Mouse (Mus musculus) megakaryocyte, embryonic 14.5 days (primary cell): ENCODE measurements around the gene Enc1. TPM values are rescaled to one million over a fixed set of nuclear protein-coding genes. Genes with fewer than 3 reads are reported as not detected.

Source experiments
- H3K27me3 ChIP-seq: replicated peaks from 2 replicates; pipeline ENCODE3; 2012; ENCODE audit warnings: inconsistent platforms
- H3K36me3 ChIP-seq: replicated peaks from 2 replicates; pipeline ENCODE3; 2012; ENCODE audit warnings: low read length, inconsistent platforms, mixed read lengths
- H3K4me1 ChIP-seq: 2 replicates; pipeline ENCODE4 v1.6.1; 2012; ENCODE audit warnings: inconsistent platforms
- H3K4me3 ChIP-seq: replicated peaks from 2 replicates; pipeline ENCODE3; 2012; ENCODE audit warnings: moderate library complexity, mild to moderate bottlenecking, inconsistent platforms
- H3K9me3 ChIP-seq: 2 replicates; pipeline ENCODE4 v1.6.1; 2012; ENCODE audit warnings: inconsistent platforms
- FLI1 ChIP-seq: IDR thresholded peaks from 2 replicates; pipeline ENCODE4 v1.6.1; 2012; ENCODE audit warnings: low read length, inconsistent platforms, mixed read lengths
- GATA1 ChIP-seq: IDR thresholded peaks from 3 replicates; pipeline ENCODE4 v1.6.1; 2012; ENCODE audit warnings: mixed read lengths, low read length, inconsistent platforms, borderline replicate concordance
- polyA plus RNA-seq: library from polyadenylated mRNA; stranded (reverse); fragments of >175 nt; gene quantifications from 2 replicates; pipeline ENCODE4 v1.2.3, GENCODE M21; 2012; ENCODE audit warnings: low replicate concordance; ENCODE audit not compliant: insufficient read depth

The Enc1 gene
- polyA plus RNA-seq, 1 experiment = 1.2 TPM

DNA sequence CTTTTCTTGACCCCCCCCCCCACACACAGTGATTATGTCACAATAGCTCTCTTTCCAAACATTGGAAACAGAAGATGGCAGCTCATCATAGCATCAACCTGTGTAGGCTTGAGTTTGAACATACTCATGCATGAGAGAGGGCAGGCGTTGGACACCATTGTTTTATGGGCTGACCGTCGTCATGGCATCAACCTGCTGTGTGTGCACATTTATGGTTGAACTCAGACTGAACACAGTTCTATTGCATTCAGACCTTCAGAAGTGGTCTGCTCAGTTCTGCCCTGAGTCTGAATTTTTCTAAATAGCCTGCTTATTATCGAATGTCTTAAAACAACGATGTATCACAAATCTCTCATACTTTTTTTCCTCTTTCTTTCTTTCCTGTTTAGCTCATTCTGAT, 9.2 kb downstream of the Enc1 start:
- Histone ChIP-seq H3K27me3 (peaks cover 18% of the 10 kb centered on the region), H3K36me3 (peaks cover 42% of the 10 kb centered on the region), H3K4me1 (peaks cover 9% of the 10 kb centered on the region; the same call in 1 of the 2 replicates), H3K9me3 (no peaks in the 10 kb centered on the region), H3K4me3 (no peak overlapping the region)
- TF ChIP-seq FLI1 (no peak), GATA1 (no peak)

DNA sequence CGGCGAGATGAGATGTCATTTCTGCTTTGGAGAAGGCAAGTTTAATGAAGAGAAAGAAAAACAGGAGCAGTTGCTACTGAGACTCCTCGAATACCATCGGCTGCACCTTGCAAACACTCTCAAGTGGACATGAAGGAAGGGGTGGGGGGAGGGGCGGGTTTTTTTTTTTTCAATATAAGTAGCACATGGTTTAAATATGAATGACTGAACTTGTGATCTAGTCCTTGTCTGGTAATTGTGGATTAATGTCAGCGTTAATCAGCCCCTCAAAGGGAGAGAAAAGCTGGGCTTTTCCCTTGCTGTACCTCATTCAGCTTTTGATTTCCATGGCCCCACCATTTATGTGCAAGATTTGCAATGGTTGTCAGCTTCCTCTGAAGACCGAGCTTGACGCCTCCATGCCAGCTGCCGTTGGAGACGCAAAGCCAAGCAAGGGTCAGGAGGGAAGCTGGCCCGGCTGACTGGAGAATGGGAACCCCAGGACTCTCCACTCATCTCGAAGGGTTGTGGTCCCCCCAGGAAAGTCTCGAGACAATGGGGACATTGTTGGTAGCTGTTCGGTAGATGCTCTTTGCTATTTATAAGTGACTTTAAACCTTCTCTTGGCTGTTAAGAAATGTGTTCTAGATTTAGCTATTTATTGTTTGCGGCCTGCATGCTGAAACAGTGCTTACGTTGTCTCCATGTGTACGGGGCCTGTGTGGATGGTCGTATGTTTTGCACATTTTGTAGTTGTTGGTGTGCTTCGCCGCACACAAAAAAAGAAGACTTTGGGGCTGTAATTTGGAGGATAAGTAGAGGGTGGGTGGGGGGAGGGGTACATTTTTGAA, 9.9 kb downstream of the Enc1 start:
- H3K4me1 ChIP-seq = peaks cover 7% of the 10 kb centered on the region; the same call in 1 of the 2 replicates
- H3K4me3 ChIP-seq = no peak overlapping the region
- no peak for TF ChIP-seq GATA1
- TF ChIP-seq FLI1 = no peak
- H3K27me3 ChIP-seq = peaks cover 16% of the 10 kb centered on the region
- H3K36me3 ChIP-seq = peaks cover 36% of the 10 kb centered on the region
- no peaks in the 10 kb centered on the region for H3K9me3 ChIP-seq

DNA sequence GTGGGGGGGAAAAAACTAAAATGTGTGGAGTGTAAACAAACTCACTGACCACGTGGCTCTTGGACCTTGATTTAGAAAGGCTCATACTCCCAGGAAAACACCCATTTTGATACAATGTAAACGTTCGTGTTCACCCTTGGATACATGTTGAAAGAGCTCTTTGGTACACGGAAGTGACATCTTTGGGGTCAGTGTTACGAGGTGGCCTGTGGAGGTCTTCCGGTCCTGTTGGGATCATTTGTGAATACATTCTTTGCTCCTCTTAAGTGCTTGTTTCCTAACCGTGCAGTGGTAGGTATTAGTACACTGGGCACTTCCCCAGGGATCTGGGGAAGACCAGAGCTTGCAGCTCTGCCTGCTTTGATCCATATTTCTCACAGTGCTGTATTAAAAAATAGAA, 10.8 kb downstream of the Enc1 start:
- no peak for TF ChIP-seq GATA1
- TF ChIP-seq FLI1 = no peak
- Histone ChIP-seq H3K4me1 (peaks cover 4% of the 10 kb centered on the region; the same call in 1 of the 2 replicates), H3K27me3 (peaks cover 11% of the 10 kb centered on the region), H3K36me3 (peaks cover 26% of the 10 kb centered on the region), H3K4me3 (no peak overlapping the region), H3K9me3 (no peaks in the 10 kb centered on the region)

DNA sequence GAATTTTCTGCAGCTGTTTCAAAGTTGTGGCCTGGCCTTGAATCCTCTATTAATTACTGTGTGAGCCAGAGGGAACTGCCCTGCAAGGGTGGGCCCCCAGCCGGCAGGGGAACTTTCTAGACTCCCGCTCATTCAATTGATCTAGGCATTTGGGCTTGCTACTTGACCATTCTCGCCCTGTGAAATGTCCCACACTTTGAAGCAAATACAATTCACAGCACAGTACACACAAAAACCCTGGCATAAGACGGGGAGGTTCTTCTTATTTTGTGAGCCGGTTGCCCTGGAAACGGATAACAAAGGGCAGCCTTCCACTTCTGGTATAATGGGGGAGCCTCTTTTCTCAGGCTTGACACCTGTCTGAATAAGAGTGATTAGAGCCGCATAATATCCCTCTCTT, 11.6 kb downstream of the Enc1 start:
- no peaks in the 10 kb centered on the region for H3K9me3 ChIP-seq
- TF ChIP-seq GATA1 = no peak
- TF ChIP-seq FLI1 = no peak
- peaks cover 25% of the 10 kb centered on the region for H3K36me3 ChIP-seq
- H3K4me3 ChIP-seq = no peak overlapping the region
- peaks cover 4% of the 10 kb centered on the region; the same call in 1 of the 2 replicates for H3K4me1 ChIP-seq
- peaks cover 11% of the 10 kb centered on the region for H3K27me3 ChIP-seq

DNA sequence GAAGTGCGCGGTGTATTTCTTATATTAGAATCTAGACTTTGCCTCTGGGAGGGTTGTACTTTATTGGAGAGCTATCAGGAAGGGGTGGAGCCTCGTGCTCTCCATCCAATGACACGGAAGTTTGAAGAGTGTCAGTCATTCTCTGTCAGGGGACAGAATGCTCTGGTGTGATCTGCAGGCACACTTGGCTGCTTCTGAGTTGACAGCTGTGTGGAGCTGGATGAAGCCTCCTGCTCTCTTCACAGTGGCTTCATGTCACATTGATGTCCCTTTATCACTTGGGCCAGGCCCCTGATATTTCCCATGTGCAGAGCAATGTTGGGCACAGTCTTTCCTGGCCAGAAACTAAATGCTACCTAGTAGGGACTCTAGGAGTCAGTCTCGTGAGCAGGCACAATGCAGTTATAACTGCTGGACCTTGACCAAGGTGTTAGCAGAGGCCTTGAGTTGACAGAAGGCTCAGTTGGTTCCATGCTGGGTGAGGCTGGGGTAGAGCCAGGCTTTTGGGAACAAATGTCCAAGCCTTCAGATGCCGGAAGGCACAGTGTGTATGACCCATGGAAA, 12.6 kb downstream of the Enc1 start:
- TF ChIP-seq GATA1 (no peak), FLI1 (no peak)
- H3K4me1 ChIP-seq = peaks cover 4% of the 10 kb centered on the region; the same call in 1 of the 2 replicates
- peaks cover 17% of the 10 kb centered on the region for H3K36me3 ChIP-seq
- peaks cover 11% of the 10 kb centered on the region for H3K27me3 ChIP-seq
- H3K9me3 ChIP-seq = no peaks in the 10 kb centered on the region
- H3K4me3 ChIP-seq = no peak overlapping the region

DNA sequence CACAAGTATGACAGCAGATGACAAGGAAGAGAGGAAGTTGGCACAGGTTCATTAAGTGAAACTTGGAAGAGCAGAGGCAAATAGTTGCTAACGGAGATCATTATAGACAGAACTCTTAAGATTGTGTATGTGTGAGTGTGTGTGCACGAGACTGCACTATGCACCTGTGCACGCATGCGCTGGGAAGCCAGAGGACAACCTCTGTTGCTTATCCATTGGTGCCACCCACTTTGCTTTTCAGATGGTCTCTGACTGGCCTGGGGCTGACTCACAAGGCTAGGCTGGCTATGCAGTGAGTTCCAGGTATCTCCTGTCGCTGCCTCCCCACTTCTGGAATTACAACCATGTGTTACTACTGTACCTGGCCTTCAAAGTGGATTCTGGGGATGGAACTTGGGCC, 13.1 kb downstream of the Enc1 start:
- Histone ChIP-seq H3K27me3 (peaks cover 11% of the 10 kb centered on the region), H3K9me3 (no peaks in the 10 kb centered on the region), H3K36me3 (peaks cover 14% of the 10 kb centered on the region), H3K4me3 (no peak overlapping the region), H3K4me1 (peaks cover 4% of the 10 kb centered on the region; the same call in 1 of the 2 replicates)
- no peak for TF ChIP-seq GATA1
- TF ChIP-seq FLI1 = no peak

DNA sequence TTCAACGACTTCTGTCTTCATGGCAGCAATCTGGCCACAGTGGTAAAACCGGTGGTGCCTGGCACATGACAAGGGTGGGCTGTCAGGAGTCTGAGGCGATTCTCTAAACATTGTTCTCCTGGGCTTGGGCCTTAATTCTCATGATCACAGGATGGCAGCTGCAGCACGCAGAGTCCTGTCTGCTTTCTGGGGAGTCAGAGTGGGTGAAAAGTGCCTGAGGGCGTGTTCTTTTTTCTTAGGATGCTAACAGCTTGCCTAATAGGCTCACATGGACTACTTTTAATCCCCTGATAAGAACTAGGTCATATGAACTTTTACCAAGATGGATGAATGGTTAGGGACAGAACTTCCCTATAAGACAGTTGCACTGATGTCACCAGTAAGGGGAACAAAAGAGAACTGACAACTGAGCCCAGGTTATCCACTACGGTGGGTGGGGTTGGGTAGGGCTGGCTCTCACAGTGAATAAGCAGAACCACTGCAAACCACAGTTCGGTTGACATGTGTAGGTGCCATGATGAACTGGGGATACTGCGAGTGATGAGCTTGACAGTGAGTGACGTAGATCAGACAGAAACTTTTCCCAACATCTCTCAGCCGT, 13.8 kb downstream of the Enc1 start:
- H3K4me1 ChIP-seq = peaks cover 4% of the 10 kb centered on the region; the same call in 1 of the 2 replicates
- peaks cover 15% of the 10 kb centered on the region for H3K27me3 ChIP-seq
- H3K36me3 ChIP-seq = peaks cover 11% of the 10 kb centered on the region
- TF ChIP-seq FLI1 (no peak), GATA1 (no peak)
- H3K9me3 ChIP-seq = peaks cover 5% of the 10 kb centered on the region; the same call in 1 of the 2 replicates
- no peak overlapping the region for H3K4me3 ChIP-seq

DNA sequence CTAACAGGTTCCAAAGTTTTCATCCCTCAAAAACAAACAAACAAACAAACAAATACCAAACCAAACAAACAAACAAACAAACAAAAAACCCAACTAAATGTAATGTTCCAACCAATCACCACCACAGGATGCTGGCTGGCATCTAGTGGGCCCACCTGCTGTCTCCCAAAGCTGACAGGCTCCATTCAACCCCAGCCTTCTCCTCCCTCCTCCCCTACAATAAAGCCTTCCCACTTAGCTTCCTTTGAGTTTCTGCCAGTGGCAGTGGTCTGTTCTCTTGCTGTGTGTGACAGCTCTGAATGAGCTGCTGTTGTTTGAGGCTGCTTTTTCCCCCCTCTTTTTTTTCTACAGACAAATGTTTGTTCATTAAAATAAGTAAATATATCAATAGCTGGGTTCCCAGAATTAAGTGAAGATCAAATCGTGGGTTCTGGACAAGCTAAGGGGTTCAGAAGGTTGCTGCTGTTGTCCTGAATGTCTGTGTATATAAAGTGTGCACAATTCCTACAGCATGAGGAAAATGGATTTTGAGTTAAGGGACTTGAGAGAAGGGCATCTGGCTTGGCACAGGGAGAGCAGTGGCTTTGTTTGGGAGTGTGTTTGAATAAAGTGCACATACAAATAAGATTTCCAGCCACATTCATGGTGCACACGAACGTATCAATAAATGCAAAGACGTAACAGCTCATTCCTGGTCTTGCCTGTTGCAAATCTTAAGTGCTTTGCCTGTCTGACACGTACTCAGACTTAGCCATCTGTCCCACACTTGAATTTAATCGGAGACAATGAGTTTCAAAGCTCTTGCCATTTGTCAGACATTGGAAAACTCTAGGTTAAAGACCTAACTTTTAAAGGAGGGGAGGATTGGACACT, 15.3 kb downstream of the Enc1 start:
- Histone ChIP-seq H3K9me3 (peaks cover 8% of the 10 kb centered on the region; the same call in 1 of the 2 replicates), H3K36me3 (peaks cover 5% of the 10 kb centered on the region), H3K27me3 (peaks cover 20% of the 10 kb centered on the region), H3K4me1 (peaks cover 4% of the 10 kb centered on the region; the same call in 1 of the 2 replicates), H3K4me3 (no peak overlapping the region)
- TF ChIP-seq GATA1 (no peak), FLI1 (no peak)

DNA sequence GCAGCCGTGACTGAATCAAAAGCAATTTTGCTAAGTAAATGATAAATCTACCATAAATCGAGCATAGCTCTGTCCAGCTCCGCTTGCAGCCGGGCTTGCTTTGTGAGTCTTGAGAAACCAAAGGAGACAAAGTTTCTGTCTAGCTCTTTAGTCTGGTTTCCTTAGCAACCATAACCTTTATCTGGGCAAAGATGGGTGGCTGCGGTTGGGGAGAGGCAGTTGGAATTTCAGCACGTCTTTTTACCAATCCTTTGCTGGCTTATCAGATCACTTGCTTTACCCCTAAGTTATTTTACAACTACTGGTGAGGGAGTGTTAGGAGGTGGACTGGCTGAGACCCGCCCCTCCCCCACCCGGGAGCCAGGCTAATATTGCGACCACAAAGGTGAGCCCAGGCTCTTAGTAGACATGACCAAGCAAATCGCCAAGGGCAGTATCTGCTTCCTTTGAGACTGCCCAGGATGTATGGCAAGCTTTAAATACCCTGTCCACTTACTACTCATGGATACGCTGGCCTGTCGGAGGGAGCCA, 16.0 kb downstream of the Enc1 start:
- Histone ChIP-seq H3K27me3 (peaks cover 20% of the 10 kb centered on the region), H3K4me3 (no peak overlapping the region), H3K36me3 (peaks cover 2% of the 10 kb centered on the region), H3K4me1 (peaks cover 4% of the 10 kb centered on the region; the same call in 1 of the 2 replicates), H3K9me3 (peaks cover 12% of the 10 kb centered on the region; the same call in 1 of the 2 replicates)
- TF ChIP-seq FLI1 = no peak
- no peak for TF ChIP-seq GATA1
